Mouse (Mus musculus): ENCODE data around the gene Parp3. TPM values are rescaled to one million over a fixed set of nuclear protein-coding genes. Genes with fewer than 3 reads are reported as not detected.
A peak's percentile ranks its signal among the peaks of the same experiment; 100 is the strongest.

Parp3 gene
- polyA plus RNA-seq, 1 experiment from 2014 or later: 3.7 TPM

DNA sequence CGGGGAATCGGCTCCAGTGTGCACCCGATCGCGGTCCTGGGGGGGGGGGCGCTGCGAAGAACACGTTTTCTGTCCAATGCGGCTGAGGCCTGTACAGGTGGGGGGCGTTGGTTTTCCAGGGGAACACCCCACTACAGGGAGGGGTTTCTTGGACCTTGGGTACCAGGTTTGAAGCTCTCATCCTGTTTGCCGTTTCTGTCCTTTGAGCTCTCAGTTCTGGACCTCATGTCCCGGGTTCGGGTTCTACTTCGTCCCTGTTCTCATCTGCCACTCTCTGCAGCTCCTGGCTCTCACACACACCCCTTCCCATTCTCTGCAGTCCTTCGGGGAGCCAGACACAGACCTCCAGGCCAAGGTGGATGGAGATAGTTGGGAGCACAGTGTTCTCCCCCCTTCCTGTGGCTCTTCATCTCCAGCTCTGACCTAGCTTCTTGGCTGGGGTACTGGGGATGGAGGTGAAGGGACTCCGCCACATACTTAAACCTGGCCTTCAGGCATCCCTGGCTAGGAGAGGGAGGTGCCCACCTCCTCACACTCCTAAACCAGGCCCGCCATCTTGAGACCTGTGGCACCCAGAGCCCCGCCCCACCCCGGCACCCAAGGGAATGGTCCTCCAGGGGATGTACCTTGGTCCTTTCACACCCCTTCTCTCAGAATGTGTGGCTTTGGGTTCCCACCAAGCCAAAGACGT lies 22.5 kb downstream of the Parp3 start:
- peak overlapping the region; percentile 80 for H3K27ac ChIP-seq
- H3K27me3 ChIP-seq (replicated peaks): no peaks in the 10 kb centered on the region
- H3K36me3 ChIP-seq: no peaks in the 10 kb centered on the region
- 7% methylated on average over 20 of the region's 20 CpGs for WGBS
- H3K4me1 ChIP-seq: peaks cover 67% of the 10 kb centered on the region
- H3K4me2 ChIP-seq: peak overlapping the region; percentile 91
- no peak for ATAC-seq (ENCODE audit: insufficient read depth, low FRiP score, low read depth)
- peak overlapping the region; percentile 68 for H3K4me3 ChIP-seq (replicated peaks)
- H3K9ac ChIP-seq: peak overlapping the region; percentile 68
- H3K9me3 ChIP-seq: no peaks in the 10 kb centered on the region

DNA sequence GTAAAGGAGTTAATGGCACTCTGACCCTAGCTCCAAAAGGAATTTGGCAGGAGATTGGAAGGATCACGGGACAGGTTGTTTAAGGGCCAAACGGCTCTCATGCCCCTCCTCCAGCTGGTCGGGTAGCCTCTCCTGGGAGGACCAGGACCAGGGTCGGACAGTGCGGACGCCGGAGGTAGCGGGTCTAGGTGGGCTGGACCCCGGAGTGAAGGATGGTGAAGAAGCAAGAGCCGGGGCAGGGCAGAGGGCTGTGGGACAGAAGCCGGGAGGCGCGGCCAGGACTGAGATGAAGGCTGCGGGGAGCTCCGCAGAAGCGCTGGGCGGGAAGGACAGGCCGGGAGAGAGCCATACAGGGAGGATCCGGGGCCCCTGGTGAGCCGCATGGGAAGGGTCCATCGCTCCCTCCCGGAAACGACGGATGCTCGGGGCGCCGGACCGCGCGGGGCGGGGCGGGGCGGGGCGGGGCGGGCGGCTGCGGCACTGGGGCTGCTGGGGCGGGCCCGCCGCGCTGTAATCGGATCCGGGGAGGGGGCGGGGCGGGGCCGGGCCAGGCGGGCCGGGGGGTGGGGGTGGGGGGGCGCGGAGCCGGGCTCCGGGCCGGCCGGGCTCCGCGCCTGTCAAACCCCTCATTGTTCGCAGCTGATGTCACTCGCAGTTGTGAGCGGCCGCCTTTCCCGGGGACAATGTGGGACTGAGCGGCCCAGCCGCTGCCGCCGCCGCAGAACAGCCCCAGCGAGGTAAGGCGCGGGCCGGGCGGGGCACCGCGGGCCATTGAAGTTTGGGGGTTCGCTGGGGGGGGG lies 23.3 kb downstream of the Parp3 start, which contains the start of gene Pcbp4:
TSS of gene Pcbp4 (plus strand) at position 21 of the 800 bp plus-strand sequence.
- Histone ChIP-seq H3K36me3 (no peaks in the 10 kb centered on the region), H3K4me2 (peak within 1 kb of the TSS; percentile 91), H3K27me3 (replicated peaks) (no peaks in the 10 kb centered on the region), H3K4me1 (peaks cover 74% of the 10 kb centered on the region), H3K9ac (peak within 1 kb of the TSS; percentile 68), H3K9me3 (no peaks in the 10 kb centered on the region), H3K4me3 (replicated peaks) (peak within 1 kb of the TSS; percentile 68), H3K27ac (peak within 1 kb of the TSS; percentile 80)
- ATAC-seq (ENCODE audit: insufficient read depth, low FRiP score, low read depth): peak; percentile 72
- WGBS: under 1% methylated on average over 51 of the region's 74 CpGs

DNA sequence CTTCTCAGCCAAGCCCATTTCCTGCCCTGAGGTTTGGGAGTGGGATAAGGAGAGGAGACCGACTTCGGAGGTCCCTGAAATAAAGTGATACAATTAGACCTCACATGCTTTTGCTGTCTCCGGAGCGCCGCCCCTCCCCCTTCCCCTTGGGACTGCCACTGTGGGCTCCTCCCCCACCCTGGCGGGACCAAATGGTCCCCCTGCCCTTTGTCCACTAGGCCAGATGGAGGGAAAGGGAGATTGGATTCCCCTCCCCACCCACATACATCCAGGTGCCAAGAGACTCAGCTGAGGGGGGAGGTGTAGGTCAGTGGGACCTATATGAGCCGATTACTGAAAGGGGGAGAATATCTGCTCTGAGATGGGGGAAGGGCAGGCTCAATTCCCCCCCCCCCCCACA lies 23.9 kb downstream of the Parp3 start:
- Histone ChIP-seq H3K4me1 (peaks cover 80% of the 10 kb centered on the region), H3K9ac (no peak overlapping the region), H3K36me3 (no peaks in the 10 kb centered on the region), H3K9me3 (no peaks in the 10 kb centered on the region), H3K4me2 (peak overlapping the region; percentile 91), H3K4me3 (replicated peaks) (peak overlapping the region; percentile 68), H3K27ac (peak overlapping the region; percentile 78), H3K27me3 (replicated peaks) (no peaks in the 10 kb centered on the region)
- ATAC-seq (ENCODE audit: insufficient read depth, low FRiP score, low read depth): no peak
- 3% methylated on average over 7 of the region's 7 CpGs for WGBS

DNA sequence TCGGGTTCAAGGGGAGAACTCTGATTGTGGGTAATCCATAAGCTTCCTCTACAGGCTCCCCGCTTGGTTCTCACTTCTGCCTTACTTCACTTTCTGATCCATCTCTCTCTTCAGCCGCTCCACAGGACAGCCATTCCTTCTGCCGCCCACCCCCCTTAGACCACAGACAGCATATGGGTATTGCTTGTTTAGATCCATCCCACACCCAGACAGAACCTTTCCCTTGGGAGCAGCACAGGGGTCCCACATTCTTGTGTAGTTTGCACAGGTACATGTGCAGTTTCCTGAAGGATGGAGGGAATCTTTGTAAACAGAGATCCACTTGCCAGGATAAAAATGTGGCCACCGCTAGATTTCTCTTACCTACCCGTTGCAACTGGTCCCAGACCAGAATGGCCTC lies 24.4 kb downstream of the Parp3 start:
- Histone ChIP-seq H3K9ac (no peak overlapping the region), H3K27me3 (replicated peaks) (no peaks in the 10 kb centered on the region), H3K27ac (no peak overlapping the region), H3K36me3 (no peaks in the 10 kb centered on the region), H3K9me3 (no peaks in the 10 kb centered on the region), H3K4me1 (peaks cover 78% of the 10 kb centered on the region), H3K4me3 (replicated peaks) (no peak overlapping the region), H3K4me2 (peak overlapping the region; percentile 91)
- no peak for ATAC-seq (ENCODE audit: insufficient read depth, low FRiP score, low read depth)
- 37% methylated on average over 6 of the region's 6 CpGs for WGBS

DNA sequence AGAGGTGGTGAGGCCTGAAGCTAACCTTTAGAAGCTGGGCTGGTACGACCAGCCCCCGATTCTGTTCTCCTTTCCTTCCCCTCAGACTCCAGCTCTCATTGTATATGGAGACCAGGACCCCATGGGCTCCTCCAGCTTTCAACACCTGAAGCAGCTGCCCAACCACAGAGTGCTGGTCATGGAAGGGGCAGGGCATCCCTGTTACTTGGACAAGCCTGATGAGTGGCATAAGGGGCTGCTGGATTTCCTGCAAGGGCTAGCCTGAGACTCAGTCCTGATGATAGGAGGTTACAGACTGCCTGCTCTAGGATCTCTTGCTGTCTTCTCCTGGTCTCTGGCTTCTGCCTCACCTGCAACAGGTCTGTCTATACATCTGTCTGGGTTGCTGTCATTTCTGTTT lies 24.9 kb downstream of the Parp3 start:
- no peak overlapping the region for H3K4me2 ChIP-seq
- ATAC-seq (ENCODE audit: insufficient read depth, low FRiP score, low read depth): no peak
- no peaks in the 10 kb centered on the region for H3K27me3 ChIP-seq (replicated peaks)
- no peak overlapping the region for H3K4me3 ChIP-seq (replicated peaks)
- no peak overlapping the region for H3K27ac ChIP-seq
- H3K4me1 ChIP-seq: peaks cover 76% of the 10 kb centered on the region
- WGBS: 51% methylated on average over 2 of the region's 2 CpGs
- H3K9ac ChIP-seq: no peak overlapping the region
- H3K36me3 ChIP-seq: no peaks in the 10 kb centered on the region
- H3K9me3 ChIP-seq: no peaks in the 10 kb centered on the region

DNA sequence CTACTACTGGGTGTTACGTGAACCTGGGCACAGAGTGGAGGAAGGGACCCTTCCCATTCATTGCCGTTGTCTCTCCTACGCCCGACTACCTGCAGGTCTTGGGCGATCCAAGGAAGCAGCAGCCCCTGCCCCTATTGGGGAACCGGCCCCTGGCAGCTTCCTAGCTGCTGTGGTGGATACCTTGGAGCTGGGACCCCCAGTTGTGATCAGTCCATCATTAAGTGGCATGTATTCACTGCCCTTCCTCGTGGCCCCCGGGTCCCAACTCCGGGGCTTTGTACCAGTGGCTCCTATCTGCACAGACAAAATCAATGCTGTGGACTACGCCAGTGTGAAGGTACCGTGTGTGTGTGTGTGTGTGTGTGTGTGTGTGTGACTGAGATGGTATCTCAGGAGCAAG lies 25.5 kb downstream of the Parp3 start:
- 64% methylated on average over 11 of the region's 11 CpGs for WGBS
- no peak overlapping the region for H3K4me3 ChIP-seq (replicated peaks)
- 0 out of 2 replicates have a peak overlapping the region, but pooled peaks have one; percentile 41 for H3K27ac ChIP-seq
- H3K4me1 ChIP-seq: peaks cover 74% of the 10 kb centered on the region
- H3K9me3 ChIP-seq: no peaks in the 10 kb centered on the region
- no peak overlapping the region for H3K9ac ChIP-seq
- H3K4me2 ChIP-seq: no peak overlapping the region
- no peak for ATAC-seq (ENCODE audit: insufficient read depth, low FRiP score, low read depth)
- H3K36me3 ChIP-seq: no peaks in the 10 kb centered on the region
- no peaks in the 10 kb centered on the region for H3K27me3 ChIP-seq (replicated peaks)

DNA sequence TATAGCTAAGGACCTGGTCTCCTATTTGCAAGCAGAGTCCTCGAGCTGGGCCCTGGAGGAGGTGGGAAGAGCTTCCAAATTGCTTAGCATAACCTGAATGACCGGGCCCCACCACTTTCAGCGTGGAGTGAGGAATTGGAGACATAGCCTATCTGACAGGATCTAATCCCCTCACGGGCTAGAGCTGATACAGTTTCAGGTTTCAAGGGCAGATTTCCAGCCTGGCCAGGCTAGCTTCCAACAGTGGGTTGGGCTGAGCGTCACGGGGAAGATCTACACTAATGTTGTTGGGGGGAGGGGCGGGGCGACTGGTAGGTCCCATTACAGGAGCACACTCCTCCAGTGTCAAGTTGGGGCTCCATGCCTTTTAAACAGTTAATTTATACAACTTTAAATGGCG lies 26.1 kb downstream of the Parp3 start:
- H3K9me3 ChIP-seq: no peaks in the 10 kb centered on the region
- WGBS: 10% methylated on average over 9 of the region's 9 CpGs
- no peak overlapping the region for H3K9ac ChIP-seq
- no peak overlapping the region for H3K4me3 ChIP-seq (replicated peaks)
- no peaks in the 10 kb centered on the region for H3K27me3 ChIP-seq (replicated peaks)
- H3K27ac ChIP-seq: peak overlapping the region; percentile 41; the same call in 1 of the 2 replicates
- H3K36me3 ChIP-seq: no peaks in the 10 kb centered on the region
- peaks cover 70% of the 10 kb centered on the region for H3K4me1 ChIP-seq
- peak overlapping the region; percentile 33; the same call in 1 of the 2 replicates for H3K4me2 ChIP-seq
- no peak for ATAC-seq (ENCODE audit: insufficient read depth, low FRiP score, low read depth)

DNA sequence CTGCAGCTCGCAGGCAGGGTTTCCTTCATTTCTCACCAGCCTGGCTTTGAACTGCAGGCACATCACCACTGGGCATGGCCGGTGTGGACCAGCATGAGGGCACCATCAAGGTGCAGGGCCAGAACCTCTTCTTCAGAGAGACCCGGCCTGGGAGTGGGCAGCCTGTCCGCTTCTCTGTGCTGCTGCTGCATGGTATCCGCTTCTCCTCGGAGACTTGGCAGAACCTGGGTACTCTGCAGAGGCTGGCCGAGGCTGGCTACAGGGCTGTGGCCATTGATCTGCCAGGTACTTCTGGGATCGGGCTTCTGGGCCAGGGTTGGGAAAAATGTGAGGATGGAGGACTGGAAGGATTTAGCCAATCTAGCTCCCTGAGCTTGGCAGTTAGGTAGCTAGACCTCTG lies 26.8 kb downstream of the Parp3 start:
- Histone ChIP-seq H3K36me3 (no peaks in the 10 kb centered on the region), H3K9ac (no peak overlapping the region), H3K4me1 (peaks cover 65% of the 10 kb centered on the region), H3K4me2 (no peak overlapping the region), H3K27me3 (replicated peaks) (no peaks in the 10 kb centered on the region), H3K27ac (no peak overlapping the region), H3K9me3 (no peaks in the 10 kb centered on the region), H3K4me3 (replicated peaks) (no peak overlapping the region)
- no peak for ATAC-seq (ENCODE audit: insufficient read depth, low FRiP score, low read depth)
- WGBS: 82% methylated on average over 8 of the region's 8 CpGs

DNA sequence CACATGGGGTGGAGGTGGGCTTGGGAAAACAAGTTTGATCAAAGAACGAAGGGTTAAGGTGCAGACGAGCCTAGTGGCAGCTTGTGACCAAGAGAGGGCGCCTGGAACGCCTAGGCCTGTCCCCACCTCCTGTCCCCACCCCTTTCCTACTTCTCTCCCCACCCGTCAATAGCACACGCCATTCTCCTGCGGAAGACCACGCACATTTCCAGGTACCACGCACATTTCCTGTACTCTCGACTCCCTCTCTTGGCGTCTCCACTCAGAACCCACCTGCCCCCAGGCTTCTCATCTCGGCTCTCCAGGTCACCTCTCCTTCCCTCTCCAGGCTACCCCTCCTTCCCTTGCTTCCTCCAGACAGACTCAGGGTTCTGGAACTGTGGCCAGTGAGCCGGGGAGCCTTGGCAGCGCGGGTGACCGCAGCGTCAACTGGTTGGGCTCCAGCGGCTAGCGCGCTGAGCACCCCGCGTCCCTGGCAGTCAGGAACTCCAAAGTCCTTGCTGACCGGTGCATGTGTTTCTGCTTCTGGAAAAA lies 28.2 kb downstream of the Parp3 start:
- H3K9ac ChIP-seq: peak overlapping the region; percentile 40; the same call in 1 of the 2 replicates
- H3K27me3 ChIP-seq (replicated peaks): no peaks in the 10 kb centered on the region
- H3K4me3 ChIP-seq (replicated peaks): peak overlapping the region; percentile 49
- WGBS: 1% methylated on average over 23 of the region's 23 CpGs
- no peaks in the 10 kb centered on the region for H3K36me3 ChIP-seq
- H3K27ac ChIP-seq: peak overlapping the region; percentile 42; the same call in 1 of the 2 replicates
- ATAC-seq (ENCODE audit: insufficient read depth, low FRiP score, low read depth): peak; percentile 20; the same call in 1 of the 2 replicates
- no peaks in the 10 kb centered on the region for H3K9me3 ChIP-seq
- H3K4me2 ChIP-seq: peak overlapping the region; percentile 86
- peaks cover 56% of the 10 kb centered on the region for H3K4me1 ChIP-seq

DNA sequence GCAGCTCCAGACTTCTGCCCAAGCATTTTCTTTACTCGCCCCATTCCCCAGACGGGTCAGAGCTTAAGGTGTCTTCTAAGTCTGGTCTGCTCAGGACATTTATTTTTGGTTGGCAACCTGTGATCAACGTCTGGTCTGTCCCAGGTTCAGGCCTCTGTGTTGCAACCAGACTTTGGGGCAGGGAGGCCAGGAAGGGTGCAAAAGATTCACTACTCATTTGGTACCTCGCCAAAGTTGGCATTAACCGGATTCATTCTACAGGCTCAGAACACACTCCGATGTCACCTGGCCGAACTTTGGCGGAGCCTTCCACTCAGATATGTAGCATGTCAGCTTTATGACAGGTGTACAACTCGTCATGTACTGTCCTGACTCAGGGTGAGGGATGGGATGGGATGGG lies 28.8 kb downstream of the Parp3 start:
- H3K27ac ChIP-seq: peak overlapping the region; percentile 67
- no peaks in the 10 kb centered on the region for H3K36me3 ChIP-seq
- peak overlapping the region; percentile 86 for H3K4me2 ChIP-seq
- H3K9me3 ChIP-seq: no peaks in the 10 kb centered on the region
- peak overlapping the region; percentile 52 for H3K4me3 ChIP-seq (replicated peaks)
- peaks cover 51% of the 10 kb centered on the region for H3K4me1 ChIP-seq
- no peaks in the 10 kb centered on the region for H3K27me3 ChIP-seq (replicated peaks)
- 30% methylated on average over 9 of the region's 9 CpGs for WGBS
- no peak for ATAC-seq (ENCODE audit: insufficient read depth, low FRiP score, low read depth)
- no peak overlapping the region for H3K9ac ChIP-seq

DNA sequence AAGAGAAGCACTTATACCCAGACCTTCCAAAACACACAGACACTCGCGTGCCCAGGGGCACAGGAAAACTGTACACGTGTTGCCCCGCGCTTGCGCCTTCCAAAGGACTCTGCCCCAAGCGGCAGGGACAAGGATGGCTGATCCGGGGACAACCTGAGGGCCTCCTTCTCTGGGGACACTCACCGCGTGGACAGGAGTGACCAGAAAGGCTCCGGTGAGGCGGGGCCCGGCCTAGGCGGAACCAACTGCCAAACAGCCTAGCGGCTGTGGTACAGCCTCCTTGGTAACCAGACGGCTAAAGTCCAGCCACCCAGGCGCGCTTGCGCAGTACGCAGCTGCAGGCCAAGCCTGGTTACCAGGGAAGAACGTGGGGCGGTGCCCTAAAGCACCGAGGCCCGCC lies 29.4 kb downstream of the Parp3 start, which contains the start of the genes Abhd14b and Abhd14a:
TSS of gene Abhd14b (plus strand) at position 112 of the 400 bp plus-strand sequence.
TSS of gene Abhd14a (minus strand) at position 331 of the 400 bp plus-strand sequence.
- peak within 1 kb of the TSS; percentile 52 for H3K4me3 ChIP-seq (replicated peaks)
- no peaks in the 10 kb centered on the region for H3K9me3 ChIP-seq
- H3K27me3 ChIP-seq (replicated peaks): no peaks in the 10 kb centered on the region
- WGBS: 0% methylated on average over 24 of the region's 24 CpGs
- peak; percentile 87 for ATAC-seq (ENCODE audit: insufficient read depth, low FRiP score, low read depth)
- peak within 1 kb of the TSS; percentile 67 for H3K27ac ChIP-seq
- H3K4me1 ChIP-seq: peaks cover 46% of the 10 kb centered on the region
- peak within 1 kb of the TSS; percentile 86 for H3K4me2 ChIP-seq
- H3K9ac ChIP-seq: peak within 1 kb of the TSS; percentile 7
- no peaks in the 10 kb centered on the region for H3K36me3 ChIP-seq

DNA sequence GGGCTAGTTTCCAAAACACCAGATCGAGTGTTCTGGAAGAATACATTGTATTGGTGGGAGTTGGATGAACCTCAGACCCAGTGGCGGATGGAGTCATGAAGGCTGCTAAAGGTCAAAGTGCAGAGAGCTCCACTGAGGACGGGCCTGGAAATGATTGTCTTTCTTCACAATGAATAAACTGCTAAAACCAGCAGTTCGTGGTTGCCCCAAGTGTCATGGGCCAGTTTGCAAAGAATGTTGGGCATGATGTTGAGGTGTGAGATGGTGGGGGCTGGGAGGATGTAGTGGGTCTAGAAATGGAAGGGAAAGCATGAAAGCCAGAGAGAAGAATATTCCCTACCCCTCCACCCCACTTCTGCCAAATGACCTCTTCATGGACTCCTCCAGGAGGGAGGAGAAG lies 31.9 kb downstream of the Parp3 start:
- 74% methylated on average over 4 of the region's 4 CpGs for WGBS
- Histone ChIP-seq H3K4me2 (no peak overlapping the region), H3K36me3 (no peaks in the 10 kb centered on the region), H3K27me3 (replicated peaks) (no peaks in the 10 kb centered on the region), H3K9ac (no peak overlapping the region), H3K27ac (no peak overlapping the region), H3K4me3 (replicated peaks) (no peak overlapping the region), H3K9me3 (no peaks in the 10 kb centered on the region), H3K4me1 (peaks cover 30% of the 10 kb centered on the region)
- no peak for ATAC-seq (ENCODE audit: insufficient read depth, low FRiP score, low read depth)

Measured in stomach, embryonic 15.5 days (tissue).